Mouse (Mus musculus) left cerebral cortex, postnatal 10 days (tissue): ENCODE data around the gene Casr. TPM values are rescaled to one million over a fixed set of nuclear protein-coding genes. Genes with fewer than 3 reads are reported as not detected.

Source experiments
- DNase-seq, 2 experiments: peaks; one replicate each; pipeline ENCODE4 v3.0.0; 2021 to 2022; ENCODE audit warnings: low spot score in 2 of 2, mixed read lengths in 1 of 2; ENCODE audit errors: extremely low spot score in 1 of 2
- intact Hi-C: fragments of 180-260 bp; cut with DNase I; formaldehyde crosslinking; loops from one replicate; pipeline ENCODE4 v1.15.1; 2025
- total RNA-seq, 2 experiments: library from RNA; stranded (reverse); gene quantifications; 2 replicates each; pipeline ENCODE4 v1.2.3; 2021

The Casr gene
- total RNA-seq = 1 to 10 TPM; 2.4 to 3.1 TPM

GRCm38 (mm10) chr16:36561386-36562338, at the start of gene Casr:
Casr (minus strand) TSS chr16:36562141.
- intact Hi-C loops = no loop called here
- DNase-seq = no peak

- DNase-seq = no peak
- intact Hi-C loops = no loop called here
These were observed 40.7 kb upstream of the Casr start for GRCm38 (mm10) chr16:36602632-36603031.

GRCm38 (mm10) chr16:36598265-36598664, 36.3 kb upstream of the Casr start:
- intact Hi-C loops = no loop called here

GRCm38 (mm10) chr16:36596671-36597410, 34.9 kb upstream of the Casr start:
- DNase-seq = no peak
- intact Hi-C loops = no loop called here

More at GRCm38 (mm10) chr16:36598265-36598664, 36.3 kb upstream of the Casr start:
- no peak for DNase-seq

- intact Hi-C loops = no loop called here
- no peak for DNase-seq
These were observed 28.0 kb upstream of the Casr start for GRCm38 (mm10) chr16:36589898-36590297.

GRCm38 (mm10) chr16:36587971-36588370, 26.0 kb upstream of the Casr start:
- no peak for DNase-seq
- intact Hi-C loops = no loop called here

- intact Hi-C loops = no loop called here
- no peak for DNase-seq
These were observed 20.1 kb upstream of the Casr start for GRCm38 (mm10) chr16:36582073-36582472.

GRCm38 (mm10) chr16:36571942-36572341, 10.0 kb upstream of the Casr start:
- no peak for DNase-seq

GRCm38 (mm10) chr16:36559573-36559972, 2.4 kb downstream of the Casr start:
- intact Hi-C loops = no loop called here
- DNase-seq = no peak

More at GRCm38 (mm10) chr16:36571942-36572341, 10.0 kb upstream of the Casr start:
- intact Hi-C loops = no loop called here

- DNase-seq = no peak
- intact Hi-C loops = no loop called here
These were observed 6.2 kb downstream of the Casr start for GRCm38 (mm10) chr16:36555672-36556165.

- no peak for DNase-seq
- intact Hi-C loops = no loop called here
These were observed 8.3 kb downstream of the Casr start for GRCm38 (mm10) chr16:36553624-36554023.

GRCm38 (mm10) chr16:36545333-36545732, 16.6 kb downstream of the Casr start:
- intact Hi-C loops = no loop called here
- no peak for DNase-seq

GRCm38 (mm10) chr16:36543091-36543490, 18.9 kb downstream of the Casr start:
- no peak for DNase-seq
- intact Hi-C loops = no loop called here

- no peak for DNase-seq
- intact Hi-C loops = no loop called here
These were observed 21.1 kb downstream of the Casr start for GRCm38 (mm10) chr16:36540834-36541233.

- intact Hi-C loops = no loop called here
- no peak for DNase-seq
These were observed 28.8 kb downstream of the Casr start for GRCm38 (mm10) chr16:36532981-36533687.

GRCm38 (mm10) chr16:36532046-36532445, 29.9 kb downstream of the Casr start:
- no peak for DNase-seq
- intact Hi-C loops = no loop called here

- intact Hi-C loops = no loop called here
- DNase-seq = no peak
These were observed 30.3 kb downstream of the Casr start for GRCm38 (mm10) chr16:36531630-36532029.

- DNase-seq = no peak
- intact Hi-C loops = no loop called here
These were observed 31.1 kb downstream of the Casr start for GRCm38 (mm10) chr16:36530566-36531552.
